Mouse (Mus musculus) G1E (cell line): ENCODE results near the gene Herc1.

ENCODE experiments used
- CTCF ChIP-seq: IDR thresholded peaks from 2 replicates; pipeline ENCODE4 v1.5.1; 2012; ENCODE audit warnings: low read depth, low read length, inconsistent platforms, mixed read lengths
- GATA1 ChIP-seq: IDR thresholded peaks from 2 replicates; pipeline ENCODE4 v1.6.1; 2012; ENCODE audit warnings: borderline replicate concordance, low read length, inconsistent platforms, mixed read lengths
- GATA2 ChIP-seq: IDR thresholded peaks from 2 replicates; pipeline ENCODE4 v1.6.1; 2012; ENCODE audit warnings: low read depth, low read length, inconsistent platforms, borderline replicate concordance
- TAL1 ChIP-seq: conservative IDR thresholded peaks from 2 replicates; pipeline ENCODE4 v1.6.1; 2012; ENCODE audit warnings: low read depth, low read length, inconsistent platforms, mixed read lengths

GRCm38 (mm10) chr9:66488786-66489185 lies 138.5 kb downstream of the Herc1 start:
- TF ChIP-seq CTCF (no peak), GATA2 (no peak), GATA1 (no peak), TAL1 (no peak)
